Mouse (Mus musculus) ES-Bruce4 (cell line): Measurements from ENCODE around the gene Anks1b. TPM values are rescaled to one million over a fixed set of nuclear protein-coding genes. Genes with fewer than 3 reads are reported as not detected.
"Not testable (repeated sequence)": the region's sequence is repeated elsewhere in the genome, so short reads cannot be mapped to it uniquely, and the experiment has no call there.

Experiments used
- H3K27ac ChIP-seq: 2 replicates; pipeline ENCODE4 v1.5.1; 2012; ENCODE audit warnings: low read length, inconsistent platforms; ENCODE audit not compliant: insufficient read depth
- H3K27me3 ChIP-seq: 2 replicates; pipeline ENCODE4 v1.6.1; 2012; ENCODE audit warnings: mild to moderate bottlenecking, low read length, inconsistent platforms; ENCODE audit not compliant: control insufficient read depth, poor library complexity, insufficient read depth, severe bottlenecking
- H3K36me3 ChIP-seq: 2 replicates; pipeline ENCODE4 v1.6.1; 2012; ENCODE audit warnings: inconsistent platforms, mild to moderate bottlenecking, low read length, moderate library complexity; ENCODE audit not compliant: control insufficient read depth, poor library complexity, insufficient read depth, severe bottlenecking
- H3K4me1 ChIP-seq: one replicate; pipeline ENCODE4 v1.8.1; 2011; ENCODE audit warnings: low read length; ENCODE audit not compliant: control insufficient read depth, insufficient read depth
- H3K4me3 ChIP-seq: 2 replicates; pipeline ENCODE4 v1.5.1; 2011; ENCODE audit warnings: low read depth, mild to moderate bottlenecking, low read length
- H3K9ac ChIP-seq: 2 replicates; pipeline ENCODE4 v1.6.1; 2012; ENCODE audit warnings: low read depth, mild to moderate bottlenecking, inconsistent platforms; ENCODE audit not compliant: poor library complexity, severe bottlenecking
- H3K9me3 ChIP-seq: replicated peaks from 2 replicates; pipeline ENCODE4 v1.6.1; 2012; ENCODE audit warnings: mild to moderate bottlenecking, low read length, inconsistent platforms; ENCODE audit not compliant: control insufficient read depth, poor library complexity, insufficient read depth, severe bottlenecking
- CTCF ChIP-seq: IDR thresholded peaks from one replicate; pipeline ENCODE4 v1.8.1; 2011; ENCODE audit warnings: low read depth, low read length
- EP300 ChIP-seq: IDR thresholded peaks from 2 replicates; pipeline ENCODE4 v1.6.1; 2011; ENCODE audit warnings: low read depth, low read length; ENCODE audit not compliant: insufficient read depth
- POLR2A ChIP-seq: IDR thresholded peaks from one replicate; pipeline ENCODE4 v1.8.1; 2011; ENCODE audit warnings: low read length; ENCODE audit not compliant: insufficient read depth
- polyA plus RNA-seq: library from polyadenylated mRNA; stranded (reverse); fragments of >200 nt; gene quantifications from 2 replicates; pipeline ENCODE4 v1.2.4, GENCODE M21; 2011; ENCODE audit warnings: low read depth; ENCODE audit not compliant: missing spikeins, insufficient read depth, insufficient read length

The Anks1b gene
- polyA plus RNA-seq, 1 experiment: 2.3 TPM

DNA sequence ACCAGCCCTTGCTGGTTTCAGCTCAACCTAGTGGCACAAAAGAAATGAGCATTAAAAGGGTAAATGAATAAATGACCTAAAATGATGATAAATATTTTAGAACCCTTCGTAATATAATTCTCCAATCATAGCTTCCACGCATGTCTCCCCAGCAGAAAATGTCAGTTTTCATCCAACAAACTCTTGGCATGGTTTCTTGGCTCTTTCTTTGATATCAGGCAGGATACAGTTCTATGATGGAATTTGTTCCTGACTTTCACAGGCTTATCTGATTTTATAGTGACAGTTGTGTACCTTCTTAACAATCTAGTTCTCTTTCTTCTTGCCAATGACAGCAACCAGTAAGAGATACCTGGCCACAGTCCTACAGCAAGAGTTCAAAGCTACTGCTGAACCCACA is 743.3 kb downstream of the Anks1b start:
- H3K27me3 ChIP-seq: no peaks in the 10 kb centered on the region
- H3K4me3 ChIP-seq: no peak overlapping the region
- H3K27ac ChIP-seq: no peak overlapping the region
- no peak for TF ChIP-seq POLR2A
- H3K4me1 ChIP-seq: no peaks in the 10 kb centered on the region
- no peaks in the 10 kb centered on the region for H3K36me3 ChIP-seq
- H3K9ac ChIP-seq: no peak overlapping the region
- no peaks in the 10 kb centered on the region for H3K9me3 ChIP-seq

DNA sequence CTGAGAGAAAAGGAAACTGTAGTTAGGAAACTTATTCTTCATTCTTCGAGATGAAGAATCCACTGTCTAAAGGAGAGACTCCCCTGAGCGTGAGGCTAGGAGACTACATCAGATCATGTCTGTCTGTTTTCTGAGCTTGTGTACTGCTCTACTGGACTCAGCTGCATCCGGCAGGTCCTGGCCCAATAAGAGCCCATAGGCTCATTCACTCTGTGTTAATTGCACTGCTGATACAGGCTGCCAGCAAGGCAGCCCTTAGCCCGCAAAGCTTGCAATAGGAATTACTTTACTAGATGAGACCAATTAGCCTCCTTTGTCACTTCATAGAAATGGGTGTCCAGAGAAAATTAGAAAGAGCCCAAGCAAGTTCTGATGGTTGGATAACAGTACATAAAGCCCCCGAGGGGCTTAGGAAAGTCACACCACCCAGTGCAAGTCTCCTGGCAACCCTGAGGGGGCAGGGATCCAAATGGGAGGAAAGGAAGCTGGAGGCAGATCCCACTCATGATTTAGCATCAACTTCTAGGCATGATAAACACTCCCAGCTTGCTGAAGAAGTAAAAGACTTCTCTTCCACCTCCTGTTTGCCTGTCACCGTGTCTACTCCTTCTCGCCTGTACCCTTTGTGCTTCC is 744.5 kb downstream of the Anks1b start:
- H3K9me3 ChIP-seq: no peaks in the 10 kb centered on the region
- no peak for TF ChIP-seq CTCF
- H3K9ac ChIP-seq: no peak overlapping the region
- H3K4me1 ChIP-seq: no peaks in the 10 kb centered on the region
- no peak overlapping the region for H3K4me3 ChIP-seq
- no peaks in the 10 kb centered on the region for H3K27me3 ChIP-seq
- no peak overlapping the region for H3K27ac ChIP-seq
- no peaks in the 10 kb centered on the region for H3K36me3 ChIP-seq

DNA sequence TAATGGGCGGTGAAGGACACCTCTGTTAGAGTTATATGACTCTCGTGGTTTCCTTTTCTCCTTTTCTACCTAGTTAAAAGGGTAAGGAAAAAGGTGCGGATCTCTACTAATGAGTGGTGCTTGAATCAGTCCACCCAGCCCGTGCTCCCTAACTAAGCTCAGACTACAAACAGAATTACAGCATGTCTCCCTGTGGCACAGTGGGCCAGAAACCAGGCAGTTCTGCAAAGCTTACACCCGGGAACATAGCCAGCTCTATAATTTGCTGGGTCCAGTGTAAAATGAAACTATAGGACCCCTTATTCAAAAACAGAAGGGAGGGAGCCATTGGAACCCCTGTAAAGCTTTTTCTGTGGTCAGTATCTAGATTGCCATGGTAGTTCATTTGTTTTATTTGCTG is 754.2 kb downstream of the Anks1b start:
- Histone ChIP-seq H3K4me1 (no peaks in the 10 kb centered on the region), H3K4me3 (no peak overlapping the region), H3K27me3 (no peaks in the 10 kb centered on the region; the same call in 1 of the 2 replicates), H3K36me3 (no peaks in the 10 kb centered on the region), H3K9me3 (no peaks in the 10 kb centered on the region), H3K9ac (no peak overlapping the region), H3K27ac (no peak overlapping the region)
- TF ChIP-seq CTCF (no peak), POLR2A (no peak), EP300 (no peak)

DNA sequence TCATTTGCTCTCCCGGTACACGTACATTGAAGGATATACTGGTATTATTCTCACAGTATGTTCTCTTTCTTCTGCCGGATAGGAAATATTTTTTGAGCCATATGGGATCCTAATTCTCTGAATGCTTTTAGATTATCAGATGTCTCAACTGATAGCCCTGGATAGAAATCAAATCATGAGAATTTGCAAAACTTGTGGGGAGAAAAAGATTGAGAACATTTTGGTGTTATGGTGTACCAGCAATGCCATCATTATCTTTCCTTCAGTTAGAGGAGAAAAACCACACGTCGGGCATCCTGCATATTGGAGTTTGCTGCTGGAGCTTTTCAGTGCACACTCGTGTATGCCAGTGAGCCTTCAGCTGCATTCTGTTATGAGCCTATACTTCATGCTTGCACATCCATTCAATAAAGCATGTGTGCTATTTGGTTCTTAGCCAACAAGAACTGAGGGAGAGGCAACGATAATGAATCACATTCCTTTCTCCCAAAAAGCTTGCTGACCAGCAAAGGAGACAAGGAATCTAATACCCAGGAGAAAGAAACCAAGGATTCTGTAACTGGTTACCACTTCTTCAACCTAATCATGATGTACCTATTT is 756.9 kb downstream of the Anks1b start:
- Histone ChIP-seq H3K27ac (no peak overlapping the region), H3K9ac (no peak overlapping the region), H3K4me1 (no peaks in the 10 kb centered on the region), H3K27me3 (no peaks in the 10 kb centered on the region; the same call in 1 of the 2 replicates), H3K4me3 (no peak overlapping the region), H3K9me3 (no peaks in the 10 kb centered on the region), H3K36me3 (no peaks in the 10 kb centered on the region)
- TF ChIP-seq CTCF (no peak), EP300 (no peak), POLR2A (no peak)

DNA sequence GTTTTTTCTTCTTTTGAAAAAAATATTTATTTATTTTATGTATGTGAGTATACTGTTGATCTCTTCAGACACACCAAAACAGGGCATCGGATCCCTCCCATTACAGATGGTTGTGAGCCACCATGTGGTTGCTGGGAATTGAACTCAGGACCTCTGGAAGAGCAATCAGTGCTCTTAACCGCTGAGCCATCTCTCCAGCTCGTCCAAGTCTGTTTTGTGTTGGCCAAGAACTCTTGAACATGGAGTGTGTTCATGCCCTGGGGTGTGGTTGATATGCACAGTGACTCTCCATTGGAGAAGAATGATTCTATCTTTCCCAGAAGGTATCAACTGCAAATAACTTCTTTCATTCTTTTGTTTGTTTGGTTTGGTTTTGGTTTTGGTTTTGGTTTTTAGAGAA is 757.5 kb downstream of the Anks1b start:
- H3K27me3 ChIP-seq, H3K36me3 ChIP-seq, H3K9me3 ChIP-seq, H3K9ac ChIP-seq, H3K4me1 ChIP-seq, H3K27ac ChIP-seq, H3K4me3 ChIP-seq: not testable (repeated sequence)

DNA sequence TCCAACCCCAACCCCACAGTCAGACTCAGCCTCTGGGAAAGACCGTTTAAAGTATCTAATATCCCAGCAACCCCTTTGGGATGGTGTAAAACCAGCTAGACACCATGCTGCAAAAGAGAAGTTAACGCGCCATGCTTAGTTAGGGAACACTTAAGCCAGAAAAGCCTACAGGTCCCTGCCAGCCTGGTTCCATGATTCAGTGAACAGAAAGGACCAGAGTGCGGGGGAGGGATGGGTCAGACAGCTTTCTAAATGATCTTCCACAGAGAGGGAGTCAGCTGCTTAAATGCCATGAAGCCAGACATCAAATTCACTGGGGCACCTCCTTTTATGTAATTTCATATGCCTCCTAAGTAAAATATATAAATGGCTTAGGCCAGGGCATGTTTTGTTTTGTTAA is 764.0 kb downstream of the Anks1b start:
- H3K4me3 ChIP-seq: no peak overlapping the region
- TF ChIP-seq POLR2A (no peak), EP300 (no peak)
- H3K4me1 ChIP-seq: no peaks in the 10 kb centered on the region
- no peaks in the 10 kb centered on the region for H3K27me3 ChIP-seq
- H3K9me3 ChIP-seq: no peaks in the 10 kb centered on the region
- no peaks in the 10 kb centered on the region for H3K36me3 ChIP-seq
- no peak overlapping the region for H3K27ac ChIP-seq
- H3K9ac ChIP-seq: no peak overlapping the region
